Mouse (Mus musculus) kidney, adult 2 months (tissue): ENCODE measurements around the gene Cfap298.

Experiments used
- CTCF ChIP-seq: fragments of 200-500 bp; conservative IDR thresholded peaks from 2 replicates; pipeline ENCODE4 v1.5.1; 2011; ENCODE audit warnings: low read depth, mild to moderate bottlenecking, control low read depth, low read length, moderate library complexity, mixed read lengths; ENCODE audit not compliant: insufficient read depth, insufficient read length
- POLR2A ChIP-seq: fragments of 200-500 bp; IDR thresholded peaks from one replicate; pipeline ENCODE4 v1.6.1; 2011; ENCODE audit warnings: low read depth, low read length, control low read depth

- TF ChIP-seq POLR2A, result no peak
- no peak for TF ChIP-seq CTCF
These were observed 17.8 kb downstream of the Cfap298 start for GRCm38 (mm10) chr16:90917156-90917555.
